Mouse (Mus musculus) neural tube, embryonic 11.5 days (tissue): ENCODE data around the gene Rsrc1. TPM values are rescaled to one million over a fixed set of nuclear protein-coding genes. Genes with fewer than 3 reads are reported as not detected.

Experiments used
- ATAC-seq: fragments of 200-750 bp; cut with Nextera tagmentation; 2 replicates; pipeline ENCODE4 v1.8.0; 2017; ENCODE audit warnings: moderate number of reproducible peaks, mild to moderate bottlenecking, moderate TSS enrichment, moderate library complexity; ENCODE audit not compliant: insufficient read depth, low FRiP score, low TSS enrichment
- DNase-seq: peaks from one replicate; pipeline ENCODE4 v3.0.0-alpha.2; 2015; ENCODE audit warnings: low spot score
- H3K27ac ChIP-seq: fragments of 300-500 bp; sonication (generic); 2 replicates; pipeline ENCODE4 v1.5.1; 2014; ENCODE audit warnings: low read depth, mild to moderate bottlenecking, low read length
- H3K27me3 ChIP-seq: fragments of 300-500 bp; sonication (generic); 2 replicates; pipeline ENCODE4 v1.6.1; 2014; ENCODE audit warnings: mild to moderate bottlenecking, low read length, mixed read lengths; ENCODE audit not compliant: control insufficient read depth, insufficient read depth
- H3K36me3 ChIP-seq: fragments of 300-500 bp; sonication (generic); 2 replicates; pipeline ENCODE4 v1.6.1; 2014; ENCODE audit warnings: mild to moderate bottlenecking, low read length, moderate library complexity, mixed read lengths; ENCODE audit not compliant: control insufficient read depth, insufficient read depth
- H3K4me1 ChIP-seq: fragments of 300-500 bp; sonication (generic); 2 replicates; pipeline ENCODE4 v1.6.1; 2014; ENCODE audit warnings: low read length, mixed read lengths; ENCODE audit not compliant: control insufficient read depth, insufficient read depth
- H3K4me2 ChIP-seq: fragments of 300-500 bp; sonication (generic); 2 replicates; pipeline ENCODE4 v1.6.1; 2014; ENCODE audit warnings: low read depth, mild to moderate bottlenecking, moderate library complexity
- H3K4me3 ChIP-seq: fragments of 300-500 bp; sonication (generic); 2 replicates; pipeline ENCODE4 v1.5.1; 2014; ENCODE audit warnings: low read depth, low read length
- H3K9ac ChIP-seq: fragments of 300-500 bp; sonication (generic); 2 replicates; pipeline ENCODE4 v1.6.1; 2014; ENCODE audit warnings: mild to moderate bottlenecking, low read length
- H3K9me3 ChIP-seq: fragments of 300-500 bp; sonication (generic); 2 replicates; pipeline ENCODE4 v1.6.1; 2016; ENCODE audit warnings: low read length; ENCODE audit not compliant: control insufficient read depth
- WGBS: fragments of 180-500 bp; shearing (Covaris S2); extraction: QIAGEN DNeasy Blood & Tissue Kit; methylation state at CpG from one replicate; pipeline ENCODE4 v1.1.7; 2014; 5-methylcytosine and 5-hydroxymethylcytosine counted together
- polyA plus RNA-seq: library from polyadenylated mRNA; unstranded; fragments of >200 nt; fragmentation: Nextera tagmentation; extraction: Ambion mirVana; gene quantifications from 2 replicates; pipeline ENCODE4 v1.2.1, GENCODE M21; 2014

Gene Rsrc1
- polyA plus RNA-seq, 1 experiment from 2014 or later = 43.2 TPM

DNA sequence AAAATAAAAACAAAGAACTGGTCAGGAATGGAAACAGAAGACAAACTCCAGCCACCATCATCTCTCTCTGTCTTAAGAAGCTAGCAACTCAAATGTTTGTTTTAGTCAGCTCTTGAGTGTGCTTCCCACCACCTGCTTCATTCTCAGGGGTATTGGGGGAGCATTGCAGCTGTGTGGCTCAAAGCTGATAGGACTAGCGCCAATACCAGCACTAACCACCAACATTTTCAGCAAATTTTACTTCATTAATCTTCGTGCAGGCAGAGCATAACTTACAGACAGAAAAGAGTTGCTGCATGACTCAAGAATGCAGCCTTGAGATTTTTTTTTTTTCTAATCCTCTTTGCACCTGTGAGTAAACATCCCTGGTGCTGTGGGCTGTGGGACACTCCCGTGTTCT, 358.4 kb downstream of the Rsrc1 start:
- H3K27me3 ChIP-seq = no peaks in the 10 kb centered on the region
- H3K4me2 ChIP-seq = no peak overlapping the region
- H3K4me3 ChIP-seq = no peak overlapping the region
- H3K4me1 ChIP-seq = no peaks in the 10 kb centered on the region
- DNase-seq (no peak), ATAC-seq (no peak)
- 73% methylated on average over 3 of the region's 3 CpGs for WGBS
- no peak overlapping the region for H3K9ac ChIP-seq
- H3K27ac ChIP-seq = no peak overlapping the region
- no peaks in the 10 kb centered on the region for H3K9me3 ChIP-seq
- no peaks in the 10 kb centered on the region for H3K36me3 ChIP-seq

DNA sequence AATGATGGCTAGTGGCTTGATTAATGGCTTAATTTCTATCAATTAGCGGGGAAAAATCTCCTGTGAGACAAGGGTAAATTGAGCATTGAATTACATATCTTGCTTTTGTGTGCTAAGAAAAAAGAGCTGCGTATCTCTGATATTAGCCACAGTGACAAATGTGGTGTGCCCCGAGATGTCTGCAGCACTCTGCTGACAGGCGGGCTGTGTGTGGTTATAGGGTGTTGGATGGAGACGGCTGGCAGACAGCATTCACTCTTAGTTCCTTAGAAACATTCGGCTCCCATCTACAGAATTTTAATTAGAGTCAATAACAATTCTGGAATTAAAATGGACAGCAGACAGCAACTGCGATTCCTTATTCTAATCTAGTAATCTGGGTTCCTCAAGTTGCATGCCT, 359.7 kb downstream of the Rsrc1 start:
- H3K9me3 ChIP-seq = no peaks in the 10 kb centered on the region
- H3K4me1 ChIP-seq = no peaks in the 10 kb centered on the region
- no peak overlapping the region for H3K4me3 ChIP-seq
- H3K9ac ChIP-seq = no peak overlapping the region
- H3K27me3 ChIP-seq = no peaks in the 10 kb centered on the region
- no peak overlapping the region for H3K4me2 ChIP-seq
- no peak for DNase-seq
- H3K36me3 ChIP-seq = no peaks in the 10 kb centered on the region
- ATAC-seq = no peak
- no peak overlapping the region for H3K27ac ChIP-seq
- 76% methylated on average over 7 of the region's 7 CpGs for WGBS

DNA sequence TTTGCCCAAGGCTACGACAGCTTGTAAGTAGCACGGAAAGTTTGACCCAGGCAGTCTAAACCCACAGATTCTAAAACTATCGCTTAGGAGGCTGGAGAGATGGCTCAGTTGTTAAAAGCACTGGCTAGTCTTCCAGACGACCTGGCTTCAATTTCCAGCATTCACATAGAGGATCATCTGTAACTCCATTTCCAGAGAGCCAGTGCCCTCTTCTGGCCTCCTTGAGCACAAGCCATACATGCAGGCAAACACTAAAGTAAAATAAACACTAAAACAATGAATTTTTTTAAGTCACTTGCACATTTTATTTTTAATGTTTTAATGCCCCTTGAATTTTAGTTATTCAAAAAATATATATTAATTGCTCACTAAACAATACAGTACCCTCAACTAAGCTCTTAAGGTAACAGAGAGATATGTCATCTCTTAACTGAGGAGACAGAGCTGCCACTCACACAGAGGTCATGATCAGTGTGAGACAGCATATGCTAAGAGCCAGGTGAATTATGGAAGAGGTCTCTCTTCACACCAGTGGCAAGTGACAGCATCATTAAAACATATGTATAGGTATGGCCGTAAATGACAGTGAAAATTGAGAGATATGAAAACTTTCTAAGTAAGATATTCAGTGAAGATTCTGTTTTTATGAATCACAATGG, 361.9 kb downstream of the Rsrc1 start:
- ATAC-seq = no peak
- Histone ChIP-seq H3K36me3 (no peaks in the 10 kb centered on the region), H3K4me3 (no peak overlapping the region), H3K27ac (no peak overlapping the region), H3K4me2 (no peak overlapping the region), H3K27me3 (no peaks in the 10 kb centered on the region), H3K9ac (no peak overlapping the region), H3K4me1 (no peaks in the 10 kb centered on the region), H3K9me3 (no peaks in the 10 kb centered on the region)
- WGBS = 59% methylated on average over 5 of the region's 5 CpGs
- DNase-seq = no peak

DNA sequence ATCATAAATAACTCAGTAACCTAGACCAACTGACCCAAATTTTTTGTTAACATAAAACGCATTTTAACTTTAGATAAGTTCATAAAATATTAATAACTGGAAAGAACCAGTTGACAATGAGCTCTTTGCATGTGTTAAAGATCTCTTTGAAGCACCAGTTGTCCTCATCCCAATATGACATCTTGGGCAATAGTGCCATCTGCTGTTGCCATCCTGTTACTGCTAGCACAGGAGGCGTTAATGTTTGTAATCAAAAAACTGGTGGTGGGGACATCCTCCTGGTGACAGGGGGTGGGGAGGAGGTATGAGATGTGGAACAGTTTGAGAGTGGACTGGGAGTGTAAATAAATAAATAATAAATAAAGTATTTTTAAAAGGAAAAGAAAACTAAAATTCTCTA, 363.4 kb downstream of the Rsrc1 start:
- H3K9me3 ChIP-seq = no peaks in the 10 kb centered on the region
- H3K27me3 ChIP-seq = no peaks in the 10 kb centered on the region
- no peaks in the 10 kb centered on the region for H3K36me3 ChIP-seq
- no peak overlapping the region for H3K9ac ChIP-seq
- WGBS = 11% methylated on average over 2 of the region's 2 CpGs
- ATAC-seq (no peak), DNase-seq (peak; percentile 54)
- H3K4me2 ChIP-seq = no peak overlapping the region
- H3K27ac ChIP-seq = no peak overlapping the region
- no peak overlapping the region for H3K4me3 ChIP-seq
- no peaks in the 10 kb centered on the region for H3K4me1 ChIP-seq

DNA sequence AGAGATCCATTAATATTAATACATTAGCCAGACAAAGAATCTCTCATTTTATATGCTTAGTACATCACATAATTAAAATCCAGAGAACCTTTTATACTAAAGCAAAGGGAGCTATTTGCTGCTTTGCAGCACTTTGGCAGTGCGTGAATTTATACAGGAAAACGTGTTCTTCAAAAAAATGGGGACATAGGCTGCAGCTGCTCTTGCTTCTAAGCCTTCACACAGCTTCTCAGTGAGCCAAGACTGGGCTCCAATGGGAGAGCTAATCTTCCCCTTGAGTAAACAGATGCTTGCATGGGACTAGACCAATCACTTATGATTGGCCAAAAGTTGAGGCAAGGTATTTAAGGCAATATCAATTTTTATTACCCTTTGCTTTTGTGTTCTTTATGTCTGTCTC, 365.5 kb downstream of the Rsrc1 start:
- H3K4me3 ChIP-seq = no peak overlapping the region
- no peaks in the 10 kb centered on the region for H3K4me1 ChIP-seq
- WGBS = 79% methylated on average over 2 of the region's 2 CpGs
- H3K27me3 ChIP-seq = no peaks in the 10 kb centered on the region
- H3K9ac ChIP-seq = no peak overlapping the region
- DNase-seq (no peak), ATAC-seq (no peak)
- no peaks in the 10 kb centered on the region for H3K9me3 ChIP-seq
- no peak overlapping the region for H3K4me2 ChIP-seq
- no peaks in the 10 kb centered on the region for H3K36me3 ChIP-seq
- H3K27ac ChIP-seq = no peak overlapping the region

DNA sequence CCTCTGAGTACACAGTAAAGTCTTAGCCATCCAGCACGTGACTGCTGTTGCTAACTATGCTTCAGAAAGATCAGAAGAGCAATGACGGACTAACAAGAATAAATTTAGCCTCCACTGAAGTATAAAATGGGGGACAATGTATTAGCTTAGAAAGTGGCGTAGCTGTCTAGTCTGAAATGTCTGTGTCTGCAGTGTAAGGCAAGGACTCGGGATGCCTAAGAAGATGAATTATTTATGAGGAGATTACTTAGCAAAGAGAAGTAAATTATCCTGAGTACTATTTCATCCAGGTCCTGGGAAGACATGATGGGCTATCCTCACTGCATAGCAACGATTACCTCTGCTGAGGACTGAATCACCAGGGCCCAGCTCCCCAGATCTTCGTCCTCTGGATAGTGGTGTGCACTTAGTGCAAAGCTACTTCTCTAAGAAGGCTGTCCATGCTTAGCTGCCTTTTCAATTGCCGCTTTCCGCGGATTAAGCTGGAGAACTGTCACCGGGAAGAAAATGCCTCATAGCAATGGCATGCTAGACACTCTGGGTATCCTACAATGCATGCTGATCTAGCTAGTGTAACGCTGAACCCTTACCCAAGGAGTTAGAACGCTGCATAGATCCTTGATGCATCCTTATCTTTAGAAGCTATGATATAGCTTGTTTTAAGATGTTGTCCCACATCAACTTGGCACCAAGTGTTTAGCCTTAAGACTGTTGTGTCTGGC, 370.4 kb downstream of the Rsrc1 start:
- no peak overlapping the region for H3K4me2 ChIP-seq

DNA sequence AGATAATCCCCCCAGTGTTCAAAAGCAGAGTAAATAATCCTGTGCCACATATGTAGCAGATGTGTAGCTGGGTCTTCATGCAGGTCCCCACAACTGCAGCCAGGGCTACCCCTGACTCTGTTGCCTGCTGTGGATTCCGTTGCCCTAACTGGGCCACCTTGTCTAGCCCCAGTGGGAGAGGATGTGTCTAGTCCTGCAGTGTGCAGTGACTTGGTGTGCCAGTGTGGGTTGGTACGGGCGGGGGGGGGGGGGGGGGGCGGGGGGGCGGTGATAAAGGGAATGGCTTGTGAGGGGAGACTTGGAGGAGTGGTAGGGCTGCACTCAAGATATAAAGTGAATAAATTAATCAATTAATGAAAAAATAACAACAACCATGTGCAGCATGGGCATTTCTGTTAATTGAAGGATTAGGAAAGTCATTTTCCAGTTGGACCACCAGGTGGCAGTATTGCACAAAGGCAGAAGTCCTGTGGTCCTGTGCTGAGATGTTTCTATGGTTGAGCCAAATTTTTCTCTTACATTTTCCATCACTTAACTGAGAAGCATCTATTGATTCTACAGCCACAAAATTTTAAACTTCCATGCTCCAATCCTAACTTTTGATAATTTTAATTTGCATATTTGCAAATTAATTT, 371.1 kb downstream of the Rsrc1 start:
- Histone ChIP-seq H3K27me3 (no peaks in the 10 kb centered on the region), H3K9me3 (no peaks in the 10 kb centered on the region), H3K4me1 (no peaks in the 10 kb centered on the region), H3K4me3 (no peak overlapping the region), H3K27ac (no peak overlapping the region), H3K9ac (no peak overlapping the region), H3K4me2 (no peak overlapping the region), H3K36me3 (no peaks in the 10 kb centered on the region)
- peak; percentile 72 for ATAC-seq
- peak; percentile 26 for DNase-seq
- 10% methylated on average over 3 of the region's 5 CpGs for WGBS

More for the DNA sequence above, 370.4 kb downstream of the Rsrc1 start:
- Histone ChIP-seq H3K36me3 (no peaks in the 10 kb centered on the region), H3K27me3 (no peaks in the 10 kb centered on the region), H3K27ac (no peak overlapping the region), H3K9me3 (no peaks in the 10 kb centered on the region), H3K9ac (no peak overlapping the region), H3K4me1 (no peaks in the 10 kb centered on the region), H3K4me3 (no peak overlapping the region)
- no peak for DNase-seq
- peak; percentile 25; the same call in 1 of the 2 replicates for ATAC-seq
- 71% methylated on average over 12 of the region's 12 CpGs for WGBS

DNA sequence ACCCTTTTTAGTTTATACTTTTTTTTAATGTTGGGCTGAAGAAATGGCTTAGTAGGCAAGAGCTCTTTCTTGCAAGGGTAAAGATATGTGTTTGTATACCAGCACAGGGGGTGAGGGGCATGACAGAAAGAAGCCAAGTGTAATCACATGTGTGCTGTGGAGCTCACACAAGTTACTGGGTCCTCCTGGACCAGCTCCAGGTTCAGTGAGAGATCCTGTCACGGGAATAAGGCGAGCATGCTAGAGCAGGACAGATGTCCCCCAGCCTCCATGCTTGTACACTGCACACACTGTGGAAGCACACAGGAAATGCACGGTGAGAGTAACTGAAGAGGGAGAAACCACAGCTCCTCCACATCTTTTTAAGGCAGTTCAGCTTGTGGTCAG, 371.6 kb downstream of the Rsrc1 start:
- Histone ChIP-seq H3K4me2 (no peak overlapping the region), H3K4me1 (no peaks in the 10 kb centered on the region), H3K9ac (no peak overlapping the region), H3K27me3 (no peaks in the 10 kb centered on the region), H3K9me3 (no peaks in the 10 kb centered on the region), H3K27ac (no peak overlapping the region), H3K4me3 (no peak overlapping the region), H3K36me3 (no peaks in the 10 kb centered on the region)
- WGBS = 84% methylated on average over 3 of the region's 3 CpGs
- no peak for DNase-seq
- ATAC-seq = 0 out of 2 replicates have a peak, but pooled peaks have one; percentile 28

DNA sequence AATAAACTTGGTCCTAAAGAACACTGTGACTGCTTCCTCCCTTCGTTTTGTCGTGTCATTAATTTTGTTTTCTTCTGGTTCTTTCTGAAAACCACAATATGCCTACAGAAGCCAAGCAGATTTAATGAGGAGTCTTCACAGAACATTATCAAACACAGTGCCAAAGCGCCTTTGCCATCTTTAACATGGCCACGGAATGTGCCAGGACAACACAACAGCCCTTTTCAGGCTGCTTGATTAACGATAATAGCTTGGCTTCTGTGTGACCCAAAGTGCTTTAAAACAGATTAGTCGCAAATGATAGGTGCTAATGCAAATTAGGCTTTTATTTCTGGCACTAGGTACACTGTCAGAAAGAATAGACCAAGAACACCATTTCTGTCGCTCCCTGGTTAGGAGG, 377.2 kb downstream of the Rsrc1 start:
- no peak for ATAC-seq
- Histone ChIP-seq H3K4me1 (no peaks in the 10 kb centered on the region; the same call in 1 of the 2 replicates), H3K4me2 (no peak overlapping the region), H3K9ac (no peak overlapping the region), H3K9me3 (no peaks in the 10 kb centered on the region), H3K27me3 (no peaks in the 10 kb centered on the region), H3K4me3 (no peak overlapping the region), H3K27ac (no peak overlapping the region), H3K36me3 (no peaks in the 10 kb centered on the region)
- DNase-seq = no peak
- 57% methylated on average over 7 of the region's 7 CpGs for WGBS
